Mouse (Mus musculus): ENCODE data around the gene Zmiz2. TPM values are rescaled to one million over a fixed set of nuclear protein-coding genes. Genes with fewer than 3 reads are reported as not detected.

The Zmiz2 gene
- total RNA-seq, 2 experiments from 2014 or later, result 41.1 to 42.5 TPM

Small RNA genes within 50 kb of the gene (microRNA-seq; reads per million reads assigned to microRNA genes)
- gene Mir7651, result 1.1 to 1.6 reads per million in 2 experiments

Other genes with a start within 250 kb of the Zmiz2 start
- gene A730071L15Rik, start 189.0 kb upstream of the Zmiz2 start, total RNA-seq (2021), result not detected
- 10 to 100 TPM; 56.3 to 57.6 TPM for gene Nudcd3, start 188.7 kb upstream of the Zmiz2 start, total RNA-seq (2021)
- under 1 TPM; 0.07 to 0.10 TPM for gene Npc1l1, start 158.9 kb upstream of the Zmiz2 start, total RNA-seq (2021)
- gene Ddx56, start 121.3 kb upstream of the Zmiz2 start, total RNA-seq (2021), result 10 to 100 TPM; 24.9 to 25.4 TPM
- 10 to 100 TPM; 72.9 to 73.5 TPM for gene Tmed4, start 114.2 kb upstream of the Zmiz2 start, total RNA-seq (2021)
- gene Ogdh, start 97.4 kb upstream of the Zmiz2 start, total RNA-seq (2021), result 1,000 to 10,000 TPM; 1,493 to 1,546 TPM
- 100 to 1,000 TPM; 500 to 603 TPM for gene Ppia, start 26.4 kb downstream of the Zmiz2 start, total RNA-seq (2021)
- gene H2afv, start 55.4 kb downstream of the Zmiz2 start, total RNA-seq (2021), result 10 to 100 TPM; 57.1 to 59.4 TPM
- gene Purb, start 86.8 kb downstream of the Zmiz2 start, total RNA-seq (2021), result 10 to 100 TPM; 49.6 to 53.0 TPM
- gene Myo1g, start 131.9 kb downstream of the Zmiz2 start, total RNA-seq (2021), result 1 to 10 TPM; 1.9 to 3.2 TPM
- 10 to 100 TPM; 22.8 to 32.9 TPM for gene Ccm2, start 157.8 kb downstream of the Zmiz2 start, total RNA-seq (2021)
- gene Nacad, start 217.0 kb downstream of the Zmiz2 start, total RNA-seq (2021), result under 1 TPM; 0.62 to 0.73 TPM
- gene Tbrg4, start 237.0 kb downstream of the Zmiz2 start, total RNA-seq (2021), result 100 to 1,000 TPM; 100 to 106 TPM
- gene Wap, start 249.6 kb downstream of the Zmiz2 start, total RNA-seq (2021), result not detected